Mouse (Mus musculus) adipocyte (in vitro differentiated cells): ENCODE measurements at regions not wholly inside any gene's neighbourhood (a gene's known extent, or its start where the extent isn't known, plus 50 kb on each side); places are given as distances from the start of the nearest gene placed in this dataset.

Experiments
- DNase-seq: peaks from one replicate; pipeline ENCODE4 v3.0.0-alpha.2; 2016; ENCODE audit warnings: low spot score

- DNase-seq: no peak
Measured at GRCm38 (mm10) chr14:55406146-55406545, 72.4 kb upstream of the Dhrs4 start.
